Mouse (Mus musculus): ENCODE measurements around the gene Cdca7l.

The Cdca7l gene

GRCm38 (mm10) chr12:117810074-117810473, 6.0 kb downstream of the Cdca7l start:
- no peak for DNase-seq

DNA sequence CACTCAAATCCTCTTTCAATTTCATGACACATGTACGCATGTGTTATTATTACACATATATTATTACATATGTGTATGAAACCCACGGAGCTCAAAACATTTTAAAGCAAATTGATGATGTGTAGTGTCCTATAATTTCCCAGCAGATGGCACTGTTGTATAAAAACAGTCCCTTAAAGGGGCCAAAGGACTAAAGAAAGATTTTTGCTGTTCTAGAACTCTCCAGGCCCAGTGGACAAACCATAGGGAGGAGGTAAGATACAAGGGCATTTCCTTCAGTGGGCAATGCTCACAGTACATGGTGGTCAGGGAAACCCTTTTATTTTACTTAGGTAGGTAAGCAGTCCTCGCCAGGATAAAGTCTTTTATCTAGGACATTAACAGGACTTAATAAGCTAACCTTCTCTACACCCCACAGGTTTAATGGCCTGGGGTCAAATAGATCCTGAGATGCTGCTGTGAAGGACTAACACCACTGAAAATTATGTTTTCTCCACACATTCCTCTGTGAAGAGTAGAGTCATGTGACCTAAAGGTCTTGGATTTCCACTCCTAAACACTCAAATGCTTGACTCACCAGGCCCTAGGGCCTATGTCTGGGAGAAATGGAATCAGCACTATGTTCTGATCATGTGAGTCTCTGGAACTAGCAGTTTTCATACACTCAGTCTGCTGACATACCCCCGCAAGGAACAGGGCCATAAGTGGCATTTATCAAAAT, 16.2 kb downstream of the Cdca7l start:
- DNase-seq, result no peak

DNA sequence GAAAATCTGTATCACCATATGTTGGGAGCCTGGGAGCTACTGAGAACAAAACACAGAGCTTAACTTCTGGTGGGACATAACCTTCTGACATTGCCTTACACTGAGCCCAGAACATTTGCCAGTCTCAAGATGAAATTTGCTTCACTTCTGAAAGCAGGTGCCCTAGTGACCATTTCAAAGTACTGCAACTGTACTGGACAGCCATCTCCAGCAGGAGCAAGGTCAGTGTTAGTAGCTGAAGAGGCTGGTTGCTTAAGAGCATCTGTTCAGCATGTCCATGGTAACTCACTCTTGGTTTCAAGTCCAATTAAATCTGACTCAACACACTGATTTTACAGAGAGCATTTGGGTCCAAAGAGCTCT, 16.8 kb downstream of the Cdca7l start:
- DNase-seq, result no peak

GRCm38 (mm10) chr12:117821394-117821793, 17.3 kb downstream of the Cdca7l start:
- DNase-seq, result no peak

DNA sequence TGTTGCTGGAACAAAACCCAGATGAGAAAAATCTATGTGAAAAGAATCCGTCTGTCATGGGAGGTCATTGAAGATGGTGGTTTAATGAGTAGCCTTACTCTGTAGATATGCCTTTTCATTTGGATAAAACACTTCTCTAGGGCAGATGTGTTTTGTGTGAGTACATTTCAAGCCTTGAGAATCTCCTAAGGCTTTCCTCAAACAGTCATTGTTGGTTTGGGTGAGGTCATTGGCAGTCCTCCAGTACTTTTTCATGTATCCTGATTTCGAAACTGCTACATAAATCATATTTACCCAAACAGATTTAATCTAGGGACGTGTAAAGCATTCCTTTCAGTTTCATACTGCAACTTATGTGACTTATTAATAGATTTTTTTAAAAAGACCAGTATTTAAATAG, 24.3 kb downstream of the Cdca7l start:
- peak in 1 of 2 experiments; percentile 32 for DNase-seq

GRCm38 (mm10) chr12:117831351-117831961, 27.4 kb downstream of the Cdca7l start:
- DNase-seq, result no peak

- no peak for DNase-seq
These were observed 28.1 kb downstream of the Cdca7l start for GRCm38 (mm10) chr12:117832190-117832589.

GRCm38 (mm10) chr12:117834652-117835051, 30.6 kb downstream of the Cdca7l start:
- DNase-seq, result no peak

GRCm38 (mm10) chr12:117835371-117835770, 31.3 kb downstream of the Cdca7l start:
- DNase-seq, result no peak

GRCm38 (mm10) chr12:117837376-117837775, 33.3 kb downstream of the Cdca7l start:
- no peak for DNase-seq

DNA sequence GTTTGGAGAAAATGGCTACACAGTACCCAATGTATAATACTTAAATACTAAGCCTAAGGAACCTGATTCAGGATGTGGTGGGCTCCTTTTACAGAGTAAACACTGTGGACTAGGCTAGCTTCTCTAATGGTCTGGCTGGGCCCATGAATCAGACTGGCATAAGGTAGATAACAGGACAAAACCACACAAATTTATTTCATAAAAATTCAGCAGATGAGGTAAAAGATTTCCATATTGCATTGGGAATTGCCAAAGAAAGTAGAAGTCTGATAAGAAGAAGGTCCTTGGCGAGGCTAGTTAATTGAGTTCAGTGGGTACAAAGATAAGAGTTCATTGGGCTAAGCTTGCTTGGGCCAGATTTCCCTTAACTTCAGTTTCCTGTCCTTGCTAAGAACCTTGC, 36.6 kb downstream of the Cdca7l start:
- no peak for DNase-seq

DNA sequence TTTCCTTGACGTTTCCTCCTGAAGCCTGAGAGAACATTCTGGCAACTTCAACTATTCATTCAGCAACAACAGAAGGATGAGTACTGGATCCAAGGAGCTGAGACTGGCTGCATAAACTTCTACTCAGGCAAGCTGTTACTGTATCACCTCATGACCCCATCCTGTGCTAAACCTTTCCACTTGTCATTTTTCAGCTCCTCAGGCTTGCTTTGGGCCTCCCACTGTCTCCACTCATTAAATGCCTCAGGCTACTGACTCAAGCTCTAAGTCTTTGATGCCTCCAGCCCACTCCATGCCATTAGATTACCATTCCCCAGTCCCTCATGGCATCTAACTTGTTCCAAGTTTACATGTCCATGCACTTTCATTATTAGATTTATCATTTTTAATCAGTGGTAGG, 38.6 kb downstream of the Cdca7l start:
- no peak for DNase-seq

- DNase-seq, result peak; percentile 46 to 73
These were observed 39.4 kb downstream of the Cdca7l start for GRCm38 (mm10) chr12:117843302-117844074.

DNA sequence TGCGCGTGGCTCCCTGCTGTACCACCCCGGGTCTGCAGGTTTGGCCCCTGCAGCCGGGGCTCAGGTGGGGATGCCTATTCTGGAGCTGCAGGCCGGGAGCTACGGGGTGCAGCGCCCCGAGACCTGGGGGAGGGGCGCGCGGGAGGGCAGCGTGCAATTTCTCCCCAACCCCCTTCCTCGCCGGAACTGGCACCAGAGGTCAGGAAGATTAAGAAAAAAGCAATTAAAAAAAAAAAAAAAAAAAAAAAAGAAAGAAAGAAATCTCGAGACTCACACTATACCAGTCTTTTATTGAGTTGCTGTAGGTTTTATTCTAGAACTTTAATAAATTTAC, 40.0 kb downstream of the Cdca7l start:
- DNase-seq, result no peak

DNA sequence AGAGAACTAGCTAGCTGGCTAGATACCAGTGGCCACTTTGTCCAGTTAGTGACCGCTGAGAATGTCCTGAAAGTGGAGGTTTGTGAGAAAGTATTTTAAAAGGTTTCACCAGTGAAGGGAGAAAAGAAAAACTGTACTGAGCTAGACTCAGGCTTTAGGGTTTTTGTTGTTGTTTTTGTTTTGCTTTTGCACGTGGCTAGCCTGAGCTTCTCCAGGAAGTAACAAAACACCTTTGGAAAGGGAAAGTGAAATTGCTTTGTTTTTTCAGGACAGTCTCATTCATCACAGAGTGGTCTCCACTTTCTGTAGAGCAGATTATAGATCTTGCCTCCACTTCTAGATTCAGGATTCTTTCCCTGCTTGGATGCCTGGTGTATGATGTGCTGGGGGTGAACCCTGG, 40.8 kb downstream of the Cdca7l start:
- DNase-seq, result no peak

- no peak for DNase-seq
These were observed 44.5 kb downstream of the Cdca7l start for GRCm38 (mm10) chr12:117848621-117849020.

- no peak for DNase-seq
These were observed 46.4 kb downstream of the Cdca7l start for GRCm38 (mm10) chr12:117850472-117850871.

DNA sequence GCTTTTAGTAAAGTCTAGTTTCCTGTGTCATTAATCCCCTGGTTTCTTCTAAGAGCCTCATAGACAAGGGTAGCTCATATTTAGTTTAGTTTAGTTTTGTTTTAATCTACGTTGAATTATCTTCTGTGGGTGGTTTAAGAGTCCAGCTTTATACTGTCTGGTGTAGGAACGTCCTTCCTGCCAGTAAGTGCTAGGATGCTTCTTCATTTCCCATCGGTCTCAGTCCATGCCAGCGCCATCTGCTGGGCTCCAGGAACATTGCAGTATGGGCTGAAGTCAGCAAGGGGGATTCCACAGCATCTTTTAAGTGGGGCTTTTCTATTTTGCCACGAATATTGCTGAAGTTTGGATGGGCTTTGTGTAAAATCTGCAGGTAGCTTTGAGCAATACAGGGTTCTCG, 49.2 kb downstream of the Cdca7l start:
- DNase-seq, result peak; percentile 49 to 62

DNA sequence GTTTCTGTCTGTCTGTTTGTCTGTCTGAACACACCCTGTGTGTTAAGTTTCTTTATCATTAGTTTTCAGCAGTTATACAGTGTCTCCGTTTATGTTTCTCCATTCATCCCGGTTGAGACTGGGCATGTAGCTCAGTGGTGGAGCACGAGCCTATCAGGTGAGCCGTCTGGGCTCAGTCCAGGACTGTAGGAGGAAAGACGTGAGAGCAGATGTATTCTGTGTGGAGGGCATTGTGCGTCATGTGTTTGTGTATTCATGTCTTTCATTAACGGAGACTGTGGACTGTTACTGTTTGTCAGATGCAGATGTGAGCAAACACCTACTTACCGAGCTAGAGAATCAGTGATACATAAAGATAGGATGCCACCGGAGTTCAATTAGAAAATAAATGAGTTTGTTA, 52.9 kb downstream of the Cdca7l start:
- no peak for DNase-seq

- DNase-seq, result no peak
These were observed 53.8 kb downstream of the Cdca7l start for GRCm38 (mm10) chr12:117857884-117858283.

- no peak for DNase-seq
These were observed 56.8 kb downstream of the Cdca7l start for GRCm38 (mm10) chr12:117860840-117861239.

- no peak for DNase-seq
These were observed 57.2 kb downstream of the Cdca7l start for GRCm38 (mm10) chr12:117861249-117861648.

- DNase-seq, result no peak
These were observed 58.6 kb downstream of the Cdca7l start for GRCm38 (mm10) chr12:117862655-117863054.

All from kidney, postnatal 25 days (tissue).